Mouse (Mus musculus) embryonic facial prominence, embryonic 12.5 days (tissue): ENCODE results near the gene Ncor2. TPM values are rescaled to one million over a fixed set of nuclear protein-coding genes. Genes with fewer than 3 reads are reported as not detected.
"Not testable (repeated sequence)": the region's sequence is repeated elsewhere in the genome, so short reads cannot be mapped to it uniquely, and the experiment has no call there.

Experiments used
- ATAC-seq: fragments of 200-750 bp; cut with Nextera tagmentation; 2 replicates; pipeline ENCODE4 v1.8.0; 2017; ENCODE audit not compliant: insufficient number of reproducible peaks, insufficient read depth, low FRiP score, low TSS enrichment
- H3K27ac ChIP-seq: fragments of 300-500 bp; sonication (generic); 2 replicates; pipeline ENCODE4 v1.5.1; 2016; ENCODE audit warnings: mild to moderate bottlenecking
- H3K27me3 ChIP-seq: fragments of 300-500 bp; sonication (generic); 2 replicates; pipeline ENCODE4 v1.6.1; 2016; ENCODE audit warnings: mild to moderate bottlenecking, moderate library complexity
- H3K36me3 ChIP-seq: fragments of 300-500 bp; sonication (generic); 2 replicates; pipeline ENCODE4 v1.6.1; 2016; ENCODE audit warnings: mild to moderate bottlenecking
- H3K4me1 ChIP-seq: fragments of 300-500 bp; sonication (generic); 2 replicates; pipeline ENCODE4 v1.6.1; 2016
- H3K4me2 ChIP-seq: fragments of 300-500 bp; sonication (generic); replicated peaks from 2 replicates; pipeline ENCODE4 v1.6.1; 2016; ENCODE audit warnings: mild to moderate bottlenecking, moderate library complexity
- H3K4me3 ChIP-seq: fragments of 300-500 bp; sonication (generic); 2 replicates; pipeline ENCODE4 v1.5.1; 2016; ENCODE audit warnings: mild to moderate bottlenecking
- H3K9ac ChIP-seq: fragments of 300-500 bp; sonication (generic); 2 replicates; pipeline ENCODE4 v1.6.1; 2016; ENCODE audit warnings: mild to moderate bottlenecking, moderate library complexity
- H3K9me3 ChIP-seq: fragments of 300-500 bp; sonication (generic); 2 replicates; pipeline ENCODE4 v1.6.1; 2016; ENCODE audit warnings: mild to moderate bottlenecking, moderate library complexity
- WGBS: fragments of 180-500 bp; shearing (Covaris S2); methylation state at CpG from one replicate; pipeline ENCODE4 v1.1.7; 2016; 5-methylcytosine and 5-hydroxymethylcytosine counted together
- polyA plus RNA-seq: library from polyadenylated mRNA; unstranded; fragments of >200 nt; fragmentation: Nextera tagmentation; extraction: Ambion mirVana; gene quantifications from 2 replicates; pipeline ENCODE4 v1.2.1, GENCODE M21; 2016

Gene Ncor2
- polyA plus RNA-seq, 1 experiment from 2014 or later = 31.6 TPM

DNA sequence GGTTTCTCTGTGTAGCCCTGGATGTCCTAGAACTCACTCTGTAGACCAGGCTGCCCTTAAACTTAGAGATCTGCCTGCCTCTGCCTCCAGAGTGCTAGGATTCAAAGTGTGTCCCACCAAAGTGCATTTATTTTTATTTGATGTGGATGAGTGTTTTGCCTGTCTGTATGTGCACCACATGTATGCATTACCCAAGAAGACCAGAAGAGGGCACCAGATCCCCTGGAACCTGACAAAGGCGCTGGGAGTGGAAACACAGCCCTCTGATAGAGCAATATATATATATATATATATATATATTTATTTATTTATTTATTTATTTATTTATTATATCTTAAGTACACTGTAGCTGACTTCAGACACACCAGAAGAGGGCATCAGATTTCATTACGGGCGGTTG lies 25.9 kb upstream of the Ncor2 start:
- not testable (repeated sequence) for H3K36me3 ChIP-seq, H3K27ac ChIP-seq, H3K4me3 ChIP-seq, ATAC-seq, H3K4me2 ChIP-seq, H3K9me3 ChIP-seq, H3K27me3 ChIP-seq, H3K4me1 ChIP-seq, H3K9ac ChIP-seq
- WGBS = 85% methylated on average over 3 of the region's 3 CpGs

DNA sequence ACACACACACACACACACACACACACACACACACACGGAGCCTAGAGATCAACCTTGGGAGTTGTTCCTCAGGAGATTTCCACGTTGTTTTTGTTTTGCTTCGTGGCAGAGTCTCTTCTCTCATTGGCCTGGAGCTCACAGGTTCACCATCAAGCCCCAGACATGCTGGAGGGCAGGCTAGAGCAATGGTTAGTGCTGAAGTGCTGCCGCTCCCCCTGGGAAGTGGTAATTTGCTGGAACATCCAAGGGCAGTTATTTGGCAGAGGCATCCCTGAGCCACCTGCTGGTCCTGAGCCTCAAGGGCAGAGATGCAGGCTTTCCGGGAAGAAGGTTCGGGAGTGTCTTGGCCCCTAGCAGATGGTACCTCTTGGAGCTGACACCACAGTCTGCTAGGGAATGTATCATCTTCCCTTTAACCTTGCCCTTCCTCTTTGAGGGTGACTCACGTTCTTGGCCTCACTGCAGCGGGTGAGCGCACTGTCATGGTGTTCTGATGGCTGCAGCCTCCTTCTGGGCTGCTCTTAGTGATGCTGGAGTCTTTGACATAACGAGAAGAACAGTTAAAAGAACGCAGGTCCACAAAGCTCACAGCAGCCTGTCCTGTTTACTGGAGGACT lies 25.3 kb upstream of the Ncor2 start:
- ATAC-seq = no peak
- Histone ChIP-seq H3K9me3 (no peaks in the 10 kb centered on the region), H3K4me3 (no peak overlapping the region), H3K4me1 (peaks cover 9% of the 10 kb centered on the region), H3K27me3 (no peaks in the 10 kb centered on the region), H3K36me3 (no peaks in the 10 kb centered on the region), H3K4me2 (no peak overlapping the region), H3K9ac (no peak overlapping the region), H3K27ac (no peak overlapping the region)
- 82% methylated on average over 11 of the region's 11 CpGs for WGBS

DNA sequence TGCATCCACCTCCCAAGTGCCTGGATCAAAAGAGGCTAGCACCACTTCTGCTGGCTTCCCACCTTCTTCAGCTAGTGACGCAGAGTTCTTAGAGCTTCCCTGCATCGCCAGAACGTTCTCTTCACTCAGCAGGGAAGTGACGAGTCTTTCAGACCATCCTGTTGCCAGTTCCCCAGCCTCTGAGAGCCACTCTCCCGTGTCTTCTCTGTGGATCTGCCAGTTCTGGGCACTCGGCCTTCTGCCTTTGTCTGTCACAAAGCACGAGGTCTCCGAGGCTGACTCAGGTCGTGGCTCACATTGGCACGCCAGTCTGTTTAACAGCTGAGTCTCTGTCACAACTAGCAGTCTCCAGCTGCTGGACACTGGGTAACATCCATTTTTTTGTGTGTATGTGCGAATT lies 24.7 kb upstream of the Ncor2 start:
- no peak for ATAC-seq
- H3K4me3 ChIP-seq = no peak overlapping the region
- H3K27me3 ChIP-seq = no peaks in the 10 kb centered on the region
- peaks cover 9% of the 10 kb centered on the region for H3K4me1 ChIP-seq
- H3K27ac ChIP-seq = no peak overlapping the region
- H3K9ac ChIP-seq = no peak overlapping the region
- no peaks in the 10 kb centered on the region for H3K36me3 ChIP-seq
- no peaks in the 10 kb centered on the region for H3K9me3 ChIP-seq
- no peak overlapping the region for H3K4me2 ChIP-seq
- WGBS = 68% methylated on average over 11 of the region's 11 CpGs

DNA sequence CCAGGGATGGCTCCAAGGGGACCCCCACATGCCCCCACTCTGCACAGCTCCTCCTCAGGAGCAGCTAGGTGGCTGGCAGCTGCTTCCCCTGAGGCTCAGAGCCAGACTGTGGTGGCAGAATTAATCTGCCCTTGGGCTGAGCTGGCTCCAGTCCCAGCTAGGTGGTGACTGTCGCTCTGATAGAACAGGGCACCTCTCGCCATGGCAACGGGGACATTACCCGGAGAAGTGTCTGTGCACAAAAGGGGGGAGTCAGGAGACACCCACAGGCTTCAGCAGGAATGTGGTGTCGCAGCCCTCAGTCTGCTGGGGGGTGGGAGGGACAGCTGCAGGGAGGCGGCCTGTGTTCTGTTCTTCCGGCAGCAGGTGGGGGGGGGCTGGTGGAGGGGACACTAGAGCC lies 24.1 kb upstream of the Ncor2 start:
- peak; percentile 48; the same call in 1 of the 2 replicates for ATAC-seq
- Histone ChIP-seq H3K4me1 (peaks cover 9% of the 10 kb centered on the region), H3K9me3 (no peaks in the 10 kb centered on the region), H3K4me2 (no peak overlapping the region), H3K4me3 (no peak overlapping the region), H3K9ac (no peak overlapping the region), H3K36me3 (no peaks in the 10 kb centered on the region), H3K27ac (no peak overlapping the region), H3K27me3 (no peaks in the 10 kb centered on the region)
- WGBS = 16% methylated on average over 7 of the region's 7 CpGs

DNA sequence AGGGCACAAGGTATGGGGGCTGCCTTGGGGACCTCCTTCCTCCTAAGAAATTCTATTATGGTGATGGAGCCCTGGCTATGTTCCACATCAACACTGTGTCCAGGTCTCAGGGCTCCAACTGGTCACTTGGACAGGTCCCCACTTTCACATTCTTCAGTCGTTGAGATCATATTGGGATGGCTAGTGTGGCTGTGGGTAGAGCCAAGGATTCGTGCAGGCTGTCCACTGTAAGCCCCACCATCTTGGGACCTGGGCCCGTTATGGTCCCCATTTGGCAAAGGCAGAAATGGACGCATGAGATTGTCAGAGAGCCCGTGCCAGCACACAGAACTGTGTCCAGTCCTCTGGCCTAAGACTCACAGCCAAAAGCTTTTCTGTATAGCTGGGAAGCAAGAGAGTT lies 23.1 kb upstream of the Ncor2 start:
- Histone ChIP-seq H3K27ac (no peak overlapping the region), H3K4me3 (no peak overlapping the region), H3K4me2 (no peak overlapping the region), H3K36me3 (no peaks in the 10 kb centered on the region), H3K4me1 (peaks cover 6% of the 10 kb centered on the region), H3K9ac (no peak overlapping the region), H3K9me3 (no peaks in the 10 kb centered on the region), H3K27me3 (no peaks in the 10 kb centered on the region)
- 81% methylated on average over 5 of the region's 5 CpGs for WGBS
- ATAC-seq = no peak

DNA sequence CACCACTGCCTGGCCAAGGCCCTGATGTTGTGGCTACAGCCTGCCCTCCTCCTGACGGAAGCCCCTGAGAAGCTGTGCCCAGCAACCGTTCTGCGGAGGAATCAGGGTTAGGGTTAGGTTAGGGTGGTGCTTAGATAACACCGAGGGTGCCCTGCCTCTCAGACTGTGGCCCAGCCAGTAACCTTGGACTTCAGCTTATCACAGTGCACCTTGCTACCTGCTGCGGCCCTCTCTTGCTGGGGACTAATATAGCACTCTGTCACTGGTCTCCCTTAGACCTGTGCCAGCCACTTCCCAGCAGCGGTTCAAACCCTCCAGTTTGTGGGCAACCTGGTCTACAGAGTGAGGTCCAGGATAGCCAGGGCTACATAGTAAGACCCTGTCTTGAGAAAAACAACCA lies 20.1 kb upstream of the Ncor2 start:
- 90% methylated on average over 6 of the region's 6 CpGs for WGBS
- no peak for ATAC-seq
- no peaks in the 10 kb centered on the region for H3K36me3 ChIP-seq
- H3K9me3 ChIP-seq = no peaks in the 10 kb centered on the region
- H3K9ac ChIP-seq = no peak overlapping the region
- no peak overlapping the region for H3K27ac ChIP-seq
- no peaks in the 10 kb centered on the region for H3K27me3 ChIP-seq
- no peak overlapping the region for H3K4me2 ChIP-seq
- H3K4me1 ChIP-seq = peaks cover 11% of the 10 kb centered on the region
- no peak overlapping the region for H3K4me3 ChIP-seq

DNA sequence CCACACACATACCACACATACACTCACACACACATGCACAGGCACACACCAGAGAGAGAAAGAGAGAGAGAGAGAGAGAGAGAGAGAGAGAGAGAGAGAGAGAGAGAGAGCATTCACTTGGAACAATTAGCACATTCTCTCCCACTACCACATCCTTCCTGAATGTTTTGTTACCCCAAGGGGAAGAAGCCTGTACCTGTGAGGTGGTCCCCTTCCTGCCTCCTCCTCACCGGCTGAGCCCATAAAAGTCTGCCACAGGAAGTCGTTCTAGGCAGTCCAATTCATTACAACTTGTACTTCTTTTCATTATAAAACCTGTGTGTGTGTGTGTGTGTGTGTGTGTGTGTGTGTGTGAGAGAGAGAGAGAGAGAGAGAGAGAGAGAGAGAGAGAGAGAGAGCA lies 18.3 kb upstream of the Ncor2 start:
- 60% methylated on average over 2 of the region's 2 CpGs for WGBS
- H3K4me3 ChIP-seq, H3K36me3 ChIP-seq, H3K27ac ChIP-seq, H3K9ac ChIP-seq, H3K4me2 ChIP-seq, H3K4me1 ChIP-seq, H3K9me3 ChIP-seq, ATAC-seq, H3K27me3 ChIP-seq: not testable (repeated sequence)

DNA sequence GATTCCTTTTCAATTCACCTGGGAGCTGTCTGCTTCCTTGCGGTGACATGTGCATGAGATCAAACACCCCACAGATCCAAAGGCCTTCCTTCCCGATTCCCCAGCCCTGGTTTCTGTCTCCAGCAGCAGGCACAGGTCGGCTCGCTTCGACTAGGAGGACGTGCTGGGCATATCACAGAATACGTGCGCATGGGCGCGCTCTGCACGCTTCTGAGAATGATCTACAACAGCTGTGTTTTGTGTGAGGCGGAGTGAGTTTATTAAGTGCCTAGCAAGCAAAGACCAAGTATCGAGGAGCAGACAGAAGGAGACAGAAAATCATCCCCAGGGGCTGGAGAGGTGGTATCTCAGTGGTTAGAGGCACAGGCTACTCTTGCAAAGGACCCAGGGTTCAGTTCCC lies 17.0 kb upstream of the Ncor2 start:
- H3K4me2 ChIP-seq = no peak overlapping the region
- H3K27ac ChIP-seq = 0 out of 2 replicates have a peak overlapping the region, but pooled peaks have one; percentile 38

DNA sequence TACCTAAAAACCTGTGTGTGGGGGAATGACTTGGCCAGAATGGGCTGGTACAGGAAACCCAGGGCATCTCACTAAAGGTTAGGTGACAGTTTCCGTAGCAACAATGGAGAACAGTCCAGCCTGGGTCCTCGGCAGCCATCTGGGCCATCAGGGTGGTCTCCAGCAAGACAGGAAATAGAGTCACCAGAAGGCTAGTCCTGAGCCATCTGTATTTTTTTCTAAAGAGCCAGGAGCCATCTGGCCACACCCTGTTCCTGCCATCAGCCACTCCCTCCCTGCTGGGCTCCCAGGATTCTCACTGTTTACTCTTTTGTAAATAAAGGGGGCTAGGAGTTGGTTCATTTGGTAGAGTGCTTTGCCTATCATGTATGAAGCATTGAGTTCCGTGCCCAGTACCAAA lies 16.1 kb upstream of the Ncor2 start:
- Histone ChIP-seq H3K9me3 (no peaks in the 10 kb centered on the region), H3K36me3 (no peaks in the 10 kb centered on the region), H3K9ac (no peak overlapping the region), H3K4me1 (peaks cover 5% of the 10 kb centered on the region; the same call in 1 of the 2 replicates), H3K4me2 (no peak overlapping the region), H3K27me3 (no peaks in the 10 kb centered on the region), H3K4me3 (no peak overlapping the region), H3K27ac (no peak overlapping the region)
- WGBS = 49% methylated on average over 3 of the region's 3 CpGs
- no peak for ATAC-seq

More for the DNA sequence above, 17.0 kb upstream of the Ncor2 start:
- no peaks in the 10 kb centered on the region for H3K27me3 ChIP-seq
- H3K36me3 ChIP-seq = no peaks in the 10 kb centered on the region
- no peak for ATAC-seq
- no peak overlapping the region for H3K4me3 ChIP-seq
- peaks cover 5% of the 10 kb centered on the region; the same call in 1 of the 2 replicates for H3K4me1 ChIP-seq
- no peak overlapping the region for H3K9ac ChIP-seq
- 63% methylated on average over 13 of the region's 13 CpGs for WGBS
- no peaks in the 10 kb centered on the region for H3K9me3 ChIP-seq

DNA sequence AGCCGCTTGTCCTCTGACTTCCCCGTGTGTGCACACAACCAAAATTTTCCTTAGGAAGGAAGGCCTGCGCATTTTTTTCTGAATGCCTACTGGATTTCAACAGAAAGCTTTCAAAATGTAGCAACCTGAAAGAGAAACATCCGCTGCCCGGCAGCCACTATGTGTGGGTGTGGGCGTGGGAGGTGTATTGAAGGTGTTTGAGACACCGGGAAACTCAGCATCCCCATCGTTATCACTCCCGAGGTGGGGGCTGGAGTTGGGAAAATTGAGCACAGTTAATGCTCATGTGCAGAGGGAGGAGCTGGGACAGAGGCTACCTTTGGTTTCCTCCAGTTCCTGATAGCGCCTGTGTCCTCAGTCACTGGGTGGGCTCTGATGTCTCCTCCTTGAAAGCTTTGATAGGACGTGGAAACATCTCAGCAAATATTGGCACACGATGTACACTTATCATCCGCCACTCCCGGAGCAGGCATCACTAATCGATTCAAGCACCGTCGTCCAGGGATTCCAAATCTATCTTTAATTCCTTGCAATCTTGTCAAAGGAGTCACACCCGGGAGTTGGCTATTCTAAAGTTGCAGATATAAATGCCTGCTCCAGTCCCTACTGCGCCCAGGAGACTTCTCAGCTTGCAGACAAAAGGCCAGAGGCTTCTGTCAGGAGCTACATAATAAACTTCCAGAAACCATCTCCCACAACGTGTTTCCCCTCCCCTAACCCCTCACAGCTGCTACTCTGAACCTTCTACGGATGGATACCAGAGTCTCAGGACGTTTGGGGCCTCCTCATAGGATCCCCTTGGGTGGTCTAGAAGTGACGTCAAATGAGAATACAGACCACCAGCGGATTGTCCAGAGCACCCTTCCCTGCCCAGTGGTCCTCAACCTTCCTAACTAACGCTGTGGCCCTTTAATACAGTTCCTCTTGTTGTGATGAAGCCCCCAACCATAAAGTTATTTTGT lies 14.7 kb upstream of the Ncor2 start:
- ATAC-seq = no peak
- Histone ChIP-seq H3K4me1 (peaks cover 13% of the 10 kb centered on the region; the same call in 1 of the 2 replicates), H3K4me2 (no peak overlapping the region), H3K4me3 (no peak overlapping the region), H3K27ac (no peak overlapping the region), H3K27me3 (no peaks in the 10 kb centered on the region), H3K36me3 (no peaks in the 10 kb centered on the region), H3K9me3 (no peaks in the 10 kb centered on the region), H3K9ac (no peak overlapping the region)
- 70% methylated on average over 25 of the region's 25 CpGs for WGBS

DNA sequence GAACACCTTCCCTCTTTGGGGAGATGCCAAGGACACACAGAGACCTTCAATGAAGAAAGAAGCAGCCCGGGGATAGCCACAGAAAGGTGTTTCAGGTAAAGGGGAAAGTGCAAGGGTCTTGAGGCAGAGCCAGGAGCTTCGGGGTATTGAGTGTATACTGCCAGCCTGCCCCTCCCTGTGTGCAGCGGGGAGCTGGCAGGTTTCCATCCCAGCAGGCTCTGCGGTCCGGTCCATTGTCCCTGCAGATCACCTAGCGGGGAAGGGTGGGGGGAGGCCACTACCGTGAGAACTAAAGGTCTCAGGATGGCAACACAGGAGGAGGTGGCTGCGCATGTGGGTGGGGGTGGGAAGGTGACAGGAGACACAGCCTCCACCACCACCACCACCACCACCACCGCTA lies 12.6 kb upstream of the Ncor2 start:
- H3K4me1 ChIP-seq = peaks cover 14% of the 10 kb centered on the region; the same call in 1 of the 2 replicates
- 47% methylated on average over 9 of the region's 9 CpGs for WGBS
- H3K9me3 ChIP-seq = 0 out of 2 replicates have a peak, but pooled peaks cover 3% of the 10 kb centered on the region
- H3K9ac ChIP-seq = no peak overlapping the region
- H3K4me3 ChIP-seq = no peak overlapping the region
- H3K27me3 ChIP-seq = no peaks in the 10 kb centered on the region
- H3K36me3 ChIP-seq = no peaks in the 10 kb centered on the region
- H3K27ac ChIP-seq = no peak overlapping the region
- H3K4me2 ChIP-seq = no peak overlapping the region
- no peak for ATAC-seq
